Mouse (Mus musculus) neural tube, embryonic 14.5 days (tissue): ENCODE measurements around the gene Whamm. TPM values are rescaled to one million over a fixed set of nuclear protein-coding genes. Genes with fewer than 3 reads are reported as not detected.

Source experiments
- ATAC-seq: fragments of 200-750 bp; cut with Nextera tagmentation; 2 replicates; pipeline ENCODE4 v1.8.0; 2017; ENCODE audit warnings: low read depth, mild to moderate bottlenecking, moderate TSS enrichment, moderate library complexity
- H3K27ac ChIP-seq: fragments of 300-500 bp; sonication (generic); 2 replicates; pipeline ENCODE4 v1.5.1; 2014; ENCODE audit warnings: low read depth, mild to moderate bottlenecking, control low read depth, low read length, moderate library complexity, mixed read lengths
- H3K27me3 ChIP-seq: fragments of 300-500 bp; sonication (generic); 2 replicates; pipeline ENCODE4 v1.6.1; 2014; ENCODE audit warnings: low read length; ENCODE audit not compliant: control insufficient read depth, insufficient read depth
- H3K36me3 ChIP-seq: fragments of 300-500 bp; sonication (generic); 2 replicates; pipeline ENCODE4 v1.6.1; 2014; ENCODE audit warnings: low read length, mixed read lengths; ENCODE audit not compliant: control insufficient read depth, insufficient read depth
- H3K4me1 ChIP-seq: fragments of 300-500 bp; sonication (generic); 2 replicates; pipeline ENCODE4 v1.6.1; 2014; ENCODE audit warnings: low read length; ENCODE audit not compliant: control insufficient read depth, insufficient read depth
- H3K4me2 ChIP-seq: fragments of 300-500 bp; sonication (generic); 2 replicates; pipeline ENCODE4 v1.6.1; 2014; ENCODE audit warnings: mild to moderate bottlenecking, low read depth, low read length, control low read depth
- H3K4me3 ChIP-seq: fragments of 300-500 bp; sonication (generic); 2 replicates; pipeline ENCODE4 v1.5.1; 2014; ENCODE audit warnings: low read depth, low read length, control low read depth, mixed read lengths
- H3K9ac ChIP-seq: fragments of 300-500 bp; sonication (generic); replicated peaks from 2 replicates; pipeline ENCODE4 v1.6.1; 2014; ENCODE audit warnings: low read depth, mild to moderate bottlenecking, control low read depth, low read length, mixed read lengths
- H3K9me3 ChIP-seq: fragments of 300-500 bp; sonication (generic); 2 replicates; pipeline ENCODE4 v1.6.1; 2016; ENCODE audit warnings: low read length; ENCODE audit not compliant: control insufficient read depth
- WGBS: fragments of 180-500 bp; shearing (Covaris S2); extraction: QIAGEN DNeasy Blood & Tissue Kit; methylation state at CpG from one replicate; pipeline ENCODE4 v1.1.7; 2014; 5-methylcytosine and 5-hydroxymethylcytosine counted together
- polyA plus RNA-seq: library from polyadenylated mRNA; unstranded; fragments of >200 nt; fragmentation: Nextera tagmentation; extraction: Ambion mirVana; gene quantifications from 2 replicates; pipeline ENCODE4 v1.2.1, GENCODE M21; 2014

Gene Whamm
- polyA plus RNA-seq, 1 experiment from 2014 or later = 11.3 TPM

DNA sequence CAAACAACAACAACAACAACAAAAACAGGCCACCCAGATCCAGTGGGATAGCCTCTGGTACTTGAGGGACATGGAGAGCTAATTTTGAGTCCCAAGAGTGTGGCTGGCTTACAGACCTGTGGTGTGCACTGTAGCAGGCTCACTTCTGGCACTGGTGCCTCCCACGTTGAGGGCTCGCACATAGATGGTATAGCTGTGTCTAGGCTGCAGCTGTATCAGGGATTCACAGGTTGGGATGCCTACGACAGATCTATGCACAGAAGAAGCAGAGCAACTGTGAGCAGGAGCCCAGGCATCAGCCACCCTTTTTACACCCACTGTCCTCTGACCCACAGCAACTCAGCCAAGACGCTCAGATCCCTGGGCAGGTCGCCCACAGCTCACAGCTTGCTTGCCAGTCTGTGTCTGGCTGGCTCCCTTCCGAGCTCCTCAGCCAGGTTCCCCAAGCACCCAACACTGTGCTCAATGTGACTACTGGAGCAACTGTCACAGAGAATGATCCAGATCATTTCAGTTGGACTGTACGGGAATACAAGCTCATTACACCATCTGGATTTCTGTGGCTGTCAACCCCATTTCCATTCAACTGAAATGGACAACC, 29.0 kb upstream of the Whamm start:
- H3K9me3 ChIP-seq = no peaks in the 10 kb centered on the region
- no peak overlapping the region for H3K4me2 ChIP-seq
- no peak overlapping the region for H3K4me3 ChIP-seq
- H3K27ac ChIP-seq = no peak overlapping the region
- no peaks in the 10 kb centered on the region for H3K4me1 ChIP-seq
- H3K9ac ChIP-seq = no peak overlapping the region
- WGBS = 94% methylated on average over 7 of the region's 7 CpGs
- no peaks in the 10 kb centered on the region for H3K36me3 ChIP-seq
- H3K27me3 ChIP-seq = no peaks in the 10 kb centered on the region
- ATAC-seq = no peak

DNA sequence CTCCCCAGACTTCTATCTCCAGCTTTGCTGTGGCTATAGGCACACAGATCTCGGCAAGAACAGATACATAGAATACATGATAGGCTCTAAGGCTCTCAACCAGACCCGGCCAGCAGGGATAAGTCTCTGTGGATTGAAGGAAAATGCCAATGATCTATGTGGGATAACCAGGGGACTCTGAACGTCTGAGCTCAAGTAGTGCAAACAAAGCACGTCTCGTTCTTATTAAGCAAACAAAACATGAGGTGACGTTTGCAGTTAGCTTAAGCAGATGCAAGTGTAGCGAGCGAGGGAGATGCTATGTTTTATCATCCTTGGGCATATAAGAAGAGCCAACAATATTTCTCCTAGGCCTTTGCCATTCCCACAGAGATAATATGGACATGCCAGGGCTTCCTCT, 28.1 kb upstream of the Whamm start:
- Histone ChIP-seq H3K4me3 (no peak overlapping the region), H3K9me3 (no peaks in the 10 kb centered on the region), H3K27ac (no peak overlapping the region), H3K27me3 (no peaks in the 10 kb centered on the region), H3K4me2 (no peak overlapping the region), H3K4me1 (no peaks in the 10 kb centered on the region), H3K36me3 (no peaks in the 10 kb centered on the region), H3K9ac (no peak overlapping the region)
- 88% methylated on average over 8 of the region's 8 CpGs for WGBS
- ATAC-seq = no peak

DNA sequence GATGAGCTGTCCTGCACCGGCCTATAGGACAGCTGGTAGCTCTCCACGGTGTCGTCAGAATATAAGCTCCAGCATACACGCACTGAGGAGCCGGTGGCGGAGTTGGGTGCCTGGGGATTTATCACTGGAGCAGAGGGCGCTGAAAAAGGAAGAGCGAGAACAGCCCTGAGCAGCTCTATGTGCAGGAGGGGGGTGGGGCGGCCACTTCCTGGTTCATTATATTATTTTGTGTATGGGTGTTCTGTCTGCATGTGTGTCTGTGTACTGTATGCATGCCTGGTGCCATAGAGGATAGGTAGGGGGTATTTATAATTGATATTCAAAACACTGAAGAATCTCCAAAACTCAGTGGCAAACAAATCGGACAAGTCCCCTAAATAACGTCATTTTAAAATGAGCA, 22.2 kb upstream of the Whamm start:
- Histone ChIP-seq H3K4me1 (no peaks in the 10 kb centered on the region), H3K4me3 (no peak overlapping the region), H3K27me3 (no peaks in the 10 kb centered on the region), H3K36me3 (no peaks in the 10 kb centered on the region), H3K9ac (no peak overlapping the region), H3K27ac (no peak overlapping the region), H3K4me2 (no peak overlapping the region), H3K9me3 (no peaks in the 10 kb centered on the region)
- no peak for ATAC-seq
- WGBS = 75% methylated on average over 11 of the region's 11 CpGs

DNA sequence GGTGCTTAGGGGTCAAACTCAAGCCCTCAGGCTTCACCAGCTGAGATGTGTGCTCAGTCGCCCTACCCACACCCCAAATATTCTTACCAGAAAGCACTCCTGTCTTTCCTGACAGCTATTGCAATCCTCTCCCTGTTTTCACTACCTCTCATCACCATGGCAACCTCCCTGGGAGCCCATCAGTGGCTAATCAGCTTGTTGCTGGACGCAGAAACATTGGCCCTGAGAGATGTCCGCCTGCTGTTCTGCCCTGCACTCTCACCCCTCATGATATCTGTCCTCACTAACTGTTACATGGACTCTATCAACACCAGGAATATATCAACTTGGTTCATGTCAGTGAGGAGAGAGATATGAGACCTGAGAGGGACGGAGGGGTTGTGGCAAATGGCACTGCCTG, 17.5 kb upstream of the Whamm start:
- H3K27ac ChIP-seq = no peak overlapping the region
- H3K4me3 ChIP-seq = no peak overlapping the region
- no peaks in the 10 kb centered on the region for H3K4me1 ChIP-seq
- H3K9me3 ChIP-seq = no peaks in the 10 kb centered on the region
- no peak overlapping the region for H3K9ac ChIP-seq
- ATAC-seq = no peak
- H3K27me3 ChIP-seq = no peaks in the 10 kb centered on the region
- 46% methylated on average over 4 of the region's 4 CpGs for WGBS
- H3K36me3 ChIP-seq = no peaks in the 10 kb centered on the region
- no peak overlapping the region for H3K4me2 ChIP-seq

GRCm38 (mm10) chr7:81554369-81554768, 16.7 kb upstream of the Whamm start:
- H3K9me3 ChIP-seq = no peaks in the 10 kb centered on the region
- no peak overlapping the region for H3K4me3 ChIP-seq
- H3K4me2 ChIP-seq = no peak overlapping the region
- H3K4me1 ChIP-seq = no peaks in the 10 kb centered on the region
- H3K27ac ChIP-seq = no peak overlapping the region
- no peaks in the 10 kb centered on the region for H3K36me3 ChIP-seq
- H3K27me3 ChIP-seq = no peaks in the 10 kb centered on the region
- no peak overlapping the region for H3K9ac ChIP-seq
- 78% methylated on average over 2 of the region's 2 CpGs for WGBS
- ATAC-seq = no peak

DNA sequence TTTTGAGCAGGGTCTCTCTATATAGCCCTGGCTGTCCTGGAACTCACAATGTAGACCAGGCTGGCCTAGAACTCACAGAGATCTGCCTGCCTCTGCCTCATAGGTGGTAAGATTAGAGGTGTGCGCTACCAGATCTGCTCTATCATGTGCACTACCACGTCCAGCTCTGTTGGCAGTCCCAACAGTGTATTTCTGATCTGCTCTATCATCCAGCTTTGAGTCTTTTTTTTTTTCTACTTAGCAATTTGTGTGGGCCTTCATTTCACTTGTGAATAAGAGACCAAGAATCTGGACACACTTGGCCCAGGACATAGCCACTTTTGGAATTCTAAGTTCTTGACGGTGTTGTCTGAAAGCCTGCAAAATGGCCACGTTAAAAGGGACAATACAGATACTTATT, 14.2 kb upstream of the Whamm start:
- Histone ChIP-seq H3K4me2 (no peak overlapping the region), H3K9ac (no peak overlapping the region), H3K36me3 (no peaks in the 10 kb centered on the region), H3K4me3 (no peak overlapping the region), H3K4me1 (no peaks in the 10 kb centered on the region), H3K9me3 (no peaks in the 10 kb centered on the region), H3K27me3 (no peaks in the 10 kb centered on the region), H3K27ac (no peak overlapping the region)
- WGBS = 88% methylated on average over 4 of the region's 4 CpGs
- ATAC-seq = no peak

DNA sequence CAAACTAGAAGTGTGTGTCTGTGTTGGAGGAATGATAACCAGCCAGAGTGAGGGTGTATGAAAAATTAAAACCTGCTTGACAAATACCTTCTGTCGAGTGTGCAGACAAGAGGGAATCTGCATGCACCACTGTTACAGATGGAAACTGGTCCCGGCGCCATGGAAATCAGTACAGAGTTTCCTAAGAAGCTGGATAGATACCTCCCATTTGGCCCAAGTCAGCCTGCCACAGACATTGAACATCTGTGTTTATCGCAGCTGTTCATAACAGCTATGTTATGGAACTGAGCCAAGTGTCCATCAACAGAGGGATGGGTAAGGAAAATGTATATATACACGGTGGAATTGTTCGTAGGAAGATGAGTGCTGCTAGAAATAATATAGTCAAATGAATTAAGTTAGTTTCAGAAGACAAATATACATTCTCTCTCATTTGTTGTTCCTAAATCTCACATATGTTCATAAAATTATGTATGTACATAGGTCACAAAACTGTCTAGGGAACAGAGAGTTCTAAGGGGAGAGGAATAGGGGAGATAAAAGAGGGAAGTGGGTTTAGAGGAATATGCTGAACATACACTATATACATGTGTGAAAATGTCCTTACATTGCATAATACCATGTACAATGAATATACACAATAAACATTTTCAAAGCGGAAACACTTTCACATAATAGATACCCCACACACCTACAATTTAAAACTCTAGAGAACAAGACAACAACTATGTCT, 13.6 kb upstream of the Whamm start:
- no peak for ATAC-seq
- H3K9me3 ChIP-seq = no peaks in the 10 kb centered on the region
- H3K27ac ChIP-seq = no peak overlapping the region
- no peak overlapping the region for H3K4me3 ChIP-seq
- H3K27me3 ChIP-seq = no peaks in the 10 kb centered on the region
- H3K4me1 ChIP-seq = no peaks in the 10 kb centered on the region
- no peaks in the 10 kb centered on the region for H3K36me3 ChIP-seq
- 72% methylated on average over 7 of the region's 7 CpGs for WGBS
- H3K4me2 ChIP-seq = no peak overlapping the region
- no peak overlapping the region for H3K9ac ChIP-seq

- Histone ChIP-seq H3K4me2 (no peak overlapping the region), H3K9ac (no peak overlapping the region), H3K4me1 (no peaks in the 10 kb centered on the region), H3K27me3 (no peaks in the 10 kb centered on the region), H3K27ac (no peak overlapping the region), H3K4me3 (no peak overlapping the region), H3K36me3 (no peaks in the 10 kb centered on the region), H3K9me3 (no peaks in the 10 kb centered on the region)
- 77% methylated on average over 4 of the region's 4 CpGs for WGBS
- no peak for ATAC-seq
Observed at GRCm38 (mm10) chr7:81557985-81558360, 13.1 kb upstream of the Whamm start.

- H3K4me2 ChIP-seq = no peak overlapping the region
- no peaks in the 10 kb centered on the region for H3K36me3 ChIP-seq
- no peaks in the 10 kb centered on the region for H3K9me3 ChIP-seq
- H3K9ac ChIP-seq = no peak overlapping the region
- H3K27me3 ChIP-seq = no peaks in the 10 kb centered on the region
- 85% methylated on average over 14 of the region's 14 CpGs for WGBS
- H3K4me3 ChIP-seq = no peak overlapping the region
- H3K27ac ChIP-seq = no peak overlapping the region
- ATAC-seq = no peak
- H3K4me1 ChIP-seq = no peaks in the 10 kb centered on the region
Observed at GRCm38 (mm10) chr7:81559231-81559980, 11.7 kb upstream of the Whamm start.
